Mouse (Mus musculus): ENCODE measurements at regions not wholly inside any gene's neighbourhood (a gene's known extent, or its start where the extent isn't known, plus 50 kb on each side); places are given as distances from the start of the nearest gene placed in this dataset.

DNA sequence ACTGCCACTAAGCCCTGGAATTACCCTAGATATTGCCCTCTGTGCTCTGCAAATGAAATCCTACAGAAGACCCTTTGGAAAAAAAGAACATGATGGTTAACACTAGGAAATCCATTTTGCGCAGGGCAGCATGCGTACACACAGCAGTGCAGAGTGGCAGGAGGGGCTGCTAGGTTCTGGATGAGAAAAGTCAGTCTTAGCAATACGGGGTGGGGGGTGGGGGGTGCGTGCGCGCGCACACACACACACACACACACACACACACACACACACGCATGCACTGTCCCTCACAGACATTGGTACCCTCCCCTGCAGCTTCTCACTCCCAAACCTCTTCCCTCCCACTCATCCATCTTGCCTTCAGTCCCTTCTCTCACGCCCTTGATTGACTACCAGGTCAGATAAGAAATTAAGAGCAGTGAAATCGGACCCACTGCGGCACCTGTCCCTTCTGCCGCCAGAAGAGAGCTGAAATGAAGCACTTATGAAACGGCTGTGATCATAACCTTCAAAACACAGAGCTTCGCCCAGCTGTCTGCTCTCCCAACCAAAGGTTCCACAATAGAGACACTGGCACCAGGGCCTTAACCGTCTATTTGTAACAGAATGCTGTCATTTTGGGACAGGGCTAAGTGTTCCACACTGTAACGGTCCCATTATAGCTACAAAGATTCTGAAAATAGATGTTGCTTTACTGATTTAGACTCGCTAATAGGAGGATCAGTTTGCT lies 209.3 kb upstream of the Pitx2 start:
- Histone ChIP-seq H3K36me3 (ENCODE audit: insufficient read depth, low read length) (no peaks in the 10 kb centered on the region), H3K9ac (ENCODE audit: low read depth, low read length) (no peak overlapping the region), H3K9me3 (replicated peaks; ENCODE audit: low read length) (no peaks in the 10 kb centered on the region), H3K27ac (no peak overlapping the region), H3K27me3 (ENCODE audit: insufficient read depth, low read length) (no peaks in the 10 kb centered on the region), H3K4me1 (replicated peaks; ENCODE audit: insufficient read depth, low read length) (no peaks in the 10 kb centered on the region), H3K4me3 (replicated peaks; ENCODE audit: low read depth, low read length) (no peak overlapping the region), H3K4me2 (ENCODE audit: low read length) (peak overlapping the region; percentile 37)
- DNase-seq (ENCODE audit: low spot score) (no peak), ATAC-seq (replicated peaks; ENCODE audit: low FRiP score, low read depth) (no peak; the same call in 1 of the 2 replicates)
- 45% methylated on average over 17 of the region's 17 CpGs for WGBS
- TF ChIP-seq CTCF (IDR thresholded peaks at IDR 0.05; ENCODE audit: low read depth) = no peak

- Histone ChIP-seq H3K27me3 (ENCODE audit: insufficient read depth, low read length) (no peaks in the 10 kb centered on the region), H3K9ac (ENCODE audit: low read depth, low read length) (no peak overlapping the region), H3K9me3 (replicated peaks; ENCODE audit: low read length) (no peaks in the 10 kb centered on the region), H3K36me3 (ENCODE audit: insufficient read depth, low read length) (no peaks in the 10 kb centered on the region), H3K4me3 (replicated peaks; ENCODE audit: low read depth, low read length) (no peak overlapping the region), H3K4me2 (ENCODE audit: low read length) (no peak overlapping the region), H3K4me1 (replicated peaks; ENCODE audit: insufficient read depth, low read length) (no peaks in the 10 kb centered on the region), H3K27ac (no peak overlapping the region)
- TF ChIP-seq CTCF (IDR thresholded peaks at IDR 0.05; ENCODE audit: low read depth) = no peak
- ATAC-seq (replicated peaks; ENCODE audit: low FRiP score, low read depth) (no peak), DNase-seq (ENCODE audit: low spot score) (no peak)
- WGBS = 50% methylated on average over 7 of the region's 7 CpGs
Measured at GRCm38 (mm10) chr3:129002866-129003265, 196.8 kb upstream of the Pitx2 start.

DNA sequence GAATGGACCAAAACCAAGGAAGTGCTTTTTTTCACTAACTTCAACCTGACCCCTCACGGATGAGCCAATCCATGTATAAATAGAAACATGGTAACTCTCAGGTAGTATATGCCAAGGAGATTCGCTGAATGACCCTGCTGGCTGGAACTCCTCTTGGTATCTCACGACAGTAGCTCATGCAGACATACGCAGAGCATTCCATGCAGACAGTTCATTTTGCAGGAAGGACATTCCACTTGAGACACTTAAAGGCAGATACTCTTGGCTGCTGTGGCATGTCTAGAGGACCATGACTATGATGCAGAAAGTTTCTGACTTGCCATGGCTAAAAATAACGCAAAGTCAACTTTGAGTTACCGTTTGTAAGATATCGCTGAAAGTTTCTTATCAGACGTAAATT lies 195.6 kb upstream of the Pitx2 start:
- 85% methylated on average over 8 of the region's 8 CpGs for WGBS
- Histone ChIP-seq H3K4me2 (ENCODE audit: low read length) (no peak overlapping the region), H3K9me3 (replicated peaks; ENCODE audit: low read length) (no peaks in the 10 kb centered on the region), H3K4me1 (replicated peaks; ENCODE audit: insufficient read depth, low read length) (no peaks in the 10 kb centered on the region), H3K9ac (ENCODE audit: low read depth, low read length) (no peak overlapping the region), H3K27me3 (ENCODE audit: insufficient read depth, low read length) (no peaks in the 10 kb centered on the region), H3K36me3 (ENCODE audit: insufficient read depth, low read length) (no peaks in the 10 kb centered on the region), H3K27ac (no peak overlapping the region), H3K4me3 (replicated peaks; ENCODE audit: low read depth, low read length) (no peak overlapping the region)
- no peak for TF ChIP-seq CTCF (IDR thresholded peaks at IDR 0.05; ENCODE audit: low read depth)
- no peak for DNase-seq (ENCODE audit: low spot score)
- no peak for ATAC-seq (replicated peaks; ENCODE audit: low FRiP score, low read depth)

DNA sequence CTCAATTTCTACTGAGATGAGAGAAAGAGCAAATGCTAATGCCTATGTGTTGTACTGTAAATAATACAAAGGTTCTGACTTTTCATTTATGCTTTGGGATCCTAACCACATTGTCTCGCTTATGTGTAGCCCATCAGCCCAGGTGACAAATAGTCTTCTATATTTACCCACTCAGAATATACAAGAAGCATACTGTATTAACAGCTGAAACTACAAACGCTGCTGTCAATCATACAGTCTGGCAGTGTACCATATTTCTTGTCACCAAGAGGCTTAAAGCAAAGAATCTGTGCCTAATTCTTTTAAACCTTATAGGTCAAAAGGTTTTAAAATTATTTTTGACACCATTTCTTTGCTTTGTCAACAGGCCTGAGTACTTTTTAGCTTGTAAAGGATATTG lies 160.8 kb upstream of the Pitx2 start:
- WGBS = 91% methylated on average over 2 of the region's 2 CpGs
- Histone ChIP-seq H3K4me1 (replicated peaks; ENCODE audit: insufficient read depth, low read length) (no peaks in the 10 kb centered on the region), H3K27me3 (ENCODE audit: insufficient read depth, low read length) (no peaks in the 10 kb centered on the region), H3K9ac (ENCODE audit: low read depth, low read length) (no peak overlapping the region), H3K27ac (no peak overlapping the region), H3K4me3 (replicated peaks; ENCODE audit: low read depth, low read length) (no peak overlapping the region), H3K36me3 (ENCODE audit: insufficient read depth, low read length) (no peaks in the 10 kb centered on the region), H3K4me2 (ENCODE audit: low read length) (no peak overlapping the region), H3K9me3 (replicated peaks; ENCODE audit: low read length) (no peaks in the 10 kb centered on the region)
- ATAC-seq (replicated peaks; ENCODE audit: low FRiP score, low read depth) (no peak), DNase-seq (ENCODE audit: low spot score) (no peak)
- TF ChIP-seq CTCF (IDR thresholded peaks at IDR 0.05; ENCODE audit: low read depth) = no peak

DNA sequence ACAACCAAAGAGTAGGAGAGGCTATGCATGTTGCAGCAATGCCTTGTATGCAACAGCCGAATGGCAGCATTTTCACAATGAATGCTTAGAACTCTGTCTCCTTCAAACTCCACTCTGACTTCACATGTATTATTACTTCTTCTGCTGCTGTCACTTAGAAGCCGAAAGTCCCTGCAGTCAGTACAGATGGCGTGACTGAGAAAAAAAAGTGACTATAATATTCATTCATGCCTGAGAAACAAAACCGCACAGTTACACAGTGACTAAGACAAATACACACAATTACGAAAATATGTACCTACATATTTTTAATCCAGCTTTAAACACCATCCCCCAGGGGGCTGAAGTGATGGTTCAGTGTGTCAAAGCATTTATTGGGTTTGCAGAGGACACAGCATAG lies 154.8 kb upstream of the Pitx2 start:
- Histone ChIP-seq H3K4me2 (ENCODE audit: low read length) (no peak overlapping the region), H3K27ac (no peak overlapping the region), H3K36me3 (ENCODE audit: insufficient read depth, low read length) (no peaks in the 10 kb centered on the region), H3K9me3 (replicated peaks; ENCODE audit: low read length) (no peaks in the 10 kb centered on the region), H3K27me3 (ENCODE audit: insufficient read depth, low read length) (no peaks in the 10 kb centered on the region), H3K9ac (ENCODE audit: low read depth, low read length) (no peak overlapping the region), H3K4me3 (replicated peaks; ENCODE audit: low read depth, low read length) (no peak overlapping the region), H3K4me1 (replicated peaks; ENCODE audit: insufficient read depth, low read length) (no peaks in the 10 kb centered on the region)
- DNase-seq (ENCODE audit: low spot score) (no peak), ATAC-seq (replicated peaks; ENCODE audit: low FRiP score, low read depth) (no peak)
- TF ChIP-seq CTCF (IDR thresholded peaks at IDR 0.05; ENCODE audit: low read depth) = no peak
- 91% methylated on average over 5 of the region's 5 CpGs for WGBS

DNA sequence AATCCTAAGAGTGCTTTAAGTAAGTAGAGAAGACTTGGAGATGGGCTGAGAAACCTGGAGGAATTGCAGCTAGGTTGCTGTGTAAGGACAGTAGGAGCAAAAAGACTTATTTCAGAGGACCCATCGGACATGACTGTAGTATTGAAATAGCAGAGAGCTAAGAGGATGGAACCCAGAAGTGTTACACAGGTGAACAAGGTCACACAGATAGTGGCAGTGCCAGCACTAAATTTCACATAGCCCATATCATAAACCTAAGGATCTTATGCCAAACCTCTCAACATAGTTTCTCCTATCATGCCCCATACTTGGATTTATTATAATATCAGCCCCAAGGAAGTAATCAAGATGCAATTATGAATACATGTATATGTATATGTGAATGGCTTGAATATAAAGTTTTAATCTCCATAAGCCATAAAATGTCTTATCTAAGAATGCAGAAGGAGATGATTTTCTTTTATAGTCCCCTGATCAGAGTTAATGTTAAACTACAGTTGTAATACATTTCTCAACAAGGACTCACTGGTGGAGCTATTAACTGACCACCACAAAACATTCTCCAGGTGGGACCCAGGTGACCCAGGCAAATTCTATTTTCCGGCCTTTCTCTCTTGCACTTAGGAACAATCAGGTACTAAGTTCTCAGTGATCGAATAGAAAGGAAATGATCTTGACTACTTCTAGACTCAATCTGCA lies 149.6 kb upstream of the Pitx2 start:
- H3K4me2 ChIP-seq (ENCODE audit: low read length) = no peak overlapping the region
- H3K27me3 ChIP-seq (ENCODE audit: insufficient read depth, low read length) = no peaks in the 10 kb centered on the region
- H3K4me1 ChIP-seq (replicated peaks; ENCODE audit: insufficient read depth, low read length) = no peaks in the 10 kb centered on the region
- no peak overlapping the region for H3K9ac ChIP-seq (ENCODE audit: low read depth, low read length)
- WGBS = 88% methylated on average over 3 of the region's 3 CpGs
- no peak overlapping the region for H3K27ac ChIP-seq
- DNase-seq (ENCODE audit: low spot score) (no peak), ATAC-seq (replicated peaks; ENCODE audit: low FRiP score, low read depth) (no peak)
- H3K9me3 ChIP-seq (replicated peaks; ENCODE audit: low read length) = no peaks in the 10 kb centered on the region
- H3K4me3 ChIP-seq (replicated peaks; ENCODE audit: low read depth, low read length) = no peak overlapping the region
- no peak for TF ChIP-seq CTCF (IDR thresholded peaks at IDR 0.05; ENCODE audit: low read depth)
- H3K36me3 ChIP-seq (ENCODE audit: insufficient read depth, low read length) = no peaks in the 10 kb centered on the region
